15 mouse cellular contexts compared by ENCODE assay signal in genomic region chr15:99283456-99283855, GRCm38 (mm10). TPM values are rescaled to one million over a fixed set of nuclear protein-coding genes. Genes with fewer than 3 reads are reported as not detected.
DNase-seq lines count a peak whose midpoint lies in the region; ATAC-seq and TF ChIP-seq lines count a peak whose summit lies in the region.
"Had no signal": no experiment of that assay in that cellular context is flagged by ENCODE, and none has a peak within 500 bp of the region (broad histone marks: within the 10 kb centered on the region; RNA-seq: fewer than 3 reads in every experiment).

No protein-coding gene starts in this region.

- ATAC-seq in neutrophil, adult 5-6 weeks (ENCODE audit: extremely low read depth, insufficient number of reproducible peaks, low FRiP score, poor library complexity, severe bottlenecking), result peak; percentile 25; the same call in 1 of the 2 replicates
- no peak for ATAC-seq in erythroid progenitor cell, adult 5-6 weeks (replicated peaks; ENCODE audit: low FRiP score, poor library complexity, severe bottlenecking)

- H3K27me3 ChIP-seq in cerebellum, adult 2 months (ENCODE audit: control insufficient read depth, insufficient read depth, low read length), result no peaks in the 10 kb centered on the region

- 65% methylated on average over 10 of the region's 10 CpGs for WGBS in cerebellum, adult 2 months
- 56% methylated on average over 10 of the region's 10 CpGs for WGBS in lung, adult 2 months

- TF ChIP-seq CTCF in cerebellum, adult 2 months (IDR thresholded peaks at IDR 0.05; ENCODE audit: borderline replicate concordance, insufficient read depth, low read depth, low read length), result peak; percentile 27; the same call in 1 of the 2 replicates
- peak; percentile 75 for TF ChIP-seq CTCF in lung, adult 2 months (IDR thresholded peaks at IDR 0.05; ENCODE audit: insufficient read depth, low read length)

- no peak for TF ChIP-seq POLR2A in cerebellum, adult 2 months (IDR thresholded peaks at IDR 0.05; ENCODE audit: borderline replicate concordance, insufficient read depth, low read length)
- no peak for TF ChIP-seq POLR2A in lung, adult 2 months (IDR thresholded peaks at IDR 0.05; ENCODE audit: borderline replicate concordance, extremely low read depth, low read depth, low read length)

- H3K27ac ChIP-seq in cerebellum, adult 2 months (ENCODE audit: insufficient read depth, low read length), result no peak overlapping the region

- no peak overlapping the region for H3K4me3 ChIP-seq in cerebellum, adult 2 months (replicated peaks; ENCODE audit: insufficient read depth, low read depth, low read length)
- no peak overlapping the region for H3K4me3 ChIP-seq in lung, adult 2 months (replicated peaks; ENCODE audit: extremely low read depth, low read depth, low read length)
- H3K4me3 ChIP-seq: erythroblast, embryonic 14.5 days had no signal

- H3K4me1 ChIP-seq in cerebellum, adult 2 months (ENCODE audit: control insufficient read depth, insufficient read depth, low read length), result no peaks in the 10 kb centered on the region
- no peaks in the 10 kb centered on the region for H3K4me1 ChIP-seq in lung, adult 2 months (ENCODE audit: control insufficient read depth, insufficient read depth, low read length)

- no peak for DNase-seq in cerebellum, adult 2 months
- no peak for DNase-seq in cerebellum, postnatal 14 days
- no peak for DNase-seq in lung, adult 2 months
- DNase-seq in lung, postnatal 25 days (ENCODE audit: low spot score), result no peak
- peak; percentile 67 for DNase-seq in R1 (ENCODE audit: low read depth, low spot score)
- no peak for DNase-seq in frontal cortex, postnatal 14 days (ENCODE audit: low spot score in 2 of 2)
- DNase-seq: adrenal gland, postnatal 25 days; cerebellum, adult 9-10 months; gastrocnemius, postnatal 10 days; heart, postnatal 10 days; kidney, adult 9 months; right cerebral cortex, postnatal 14 days had no signal

RNA-seq across cellular contexts. Expression of gene Prpf40b, which starts 11.4 kb away (rescaled TPM):
- polyA plus RNA-seq in cerebellum, adult 2 months (2012; rRNA removed), result 141 and 152 TPM in 2 replicates
- 68.1 and 76.5 TPM in 2 replicates for polyA plus RNA-seq in lung, adult 2 months (2012; rRNA removed)
- total RNA-seq in neutrophil, adult 5-6 weeks (2017), result 6.1 and 13.2 TPM in 2 replicates
- total RNA-seq in erythroid progenitor cell, adult 5-6 weeks (2015; ENCODE audit: low replicate concordance), result 4.0 TPM in 1 of 2 replicates, not detected in the other
- 1.0 TPM in 1 of 2 replicates, not detected in the other for total RNA-seq in erythroid progenitor cell, adult 5-6 weeks (2017; ENCODE audit: low replicate concordance)

RNA-seq across cellular contexts. Expression of gene Fam186b, which starts 12.2 kb away (rescaled TPM):
- 1.1 and 1.9 TPM in 2 replicates for polyA plus RNA-seq in cerebellum, adult 2 months (2012; rRNA removed)
- 0.05 TPM in 1 of 2 replicates, not detected in the other for polyA plus RNA-seq in lung, adult 2 months (2012; rRNA removed)
- total RNA-seq in neutrophil, adult 5-6 weeks (2017), result not detected in 2 replicates
- total RNA-seq in erythroid progenitor cell, adult 5-6 weeks (2015; ENCODE audit: low replicate concordance), result not detected in 2 replicates
- not detected in 2 replicates for total RNA-seq in erythroid progenitor cell, adult 5-6 weeks (2017; ENCODE audit: low replicate concordance)
- total RNA-seq: gastrocnemius, postnatal 10 days had no signal
- polyA plus RNA-seq: erythroblast, embryonic 14.5 days had no signal

RNA-seq across cellular contexts. Expression of gene Mcrs1, which starts 31.7 kb away (rescaled TPM):
- polyA plus RNA-seq in cerebellum, adult 2 months (2012; rRNA removed), result 84.9 and 94.4 TPM in 2 replicates
- polyA plus RNA-seq in lung, adult 2 months (2012; rRNA removed), result 59.2 and 65.6 TPM in 2 replicates
- total RNA-seq in neutrophil, adult 5-6 weeks (2017), result 37.9 and 43.1 TPM in 2 replicates
- 18.4 and 26.4 TPM in 2 replicates for total RNA-seq in erythroid progenitor cell, adult 5-6 weeks (2015; ENCODE audit: low replicate concordance)
- 13.4 and 15.5 TPM in 2 replicates for total RNA-seq in erythroid progenitor cell, adult 5-6 weeks (2017; ENCODE audit: low replicate concordance)

RNA-seq across cellular contexts. Expression of gene Kcnh3, which starts 58.8 kb away (rescaled TPM):
- polyA plus RNA-seq in cerebellum, adult 2 months (2012; rRNA removed), result 5.0 and 7.0 TPM in 2 replicates
- 4.8 and 5.0 TPM in 2 replicates for polyA plus RNA-seq in lung, adult 2 months (2012; rRNA removed)
- 0.12 TPM in 1 of 2 replicates, not detected in the other for total RNA-seq in neutrophil, adult 5-6 weeks (2017)
- not detected in 2 replicates for total RNA-seq in erythroid progenitor cell, adult 5-6 weeks (2015; ENCODE audit: low replicate concordance)
- total RNA-seq in erythroid progenitor cell, adult 5-6 weeks (2017; ENCODE audit: low replicate concordance), result not detected in 2 replicates
